Mouse (Mus musculus) fibroblast of lung, adult 2 months (primary cell): ENCODE results near the gene Tmpo.

Source experiments
- DNase-seq: peaks from one replicate; pipeline ENCODE4 v3.0.0-alpha.2; 2011; ENCODE audit warnings: low read depth

Tmpo gene

DNA sequence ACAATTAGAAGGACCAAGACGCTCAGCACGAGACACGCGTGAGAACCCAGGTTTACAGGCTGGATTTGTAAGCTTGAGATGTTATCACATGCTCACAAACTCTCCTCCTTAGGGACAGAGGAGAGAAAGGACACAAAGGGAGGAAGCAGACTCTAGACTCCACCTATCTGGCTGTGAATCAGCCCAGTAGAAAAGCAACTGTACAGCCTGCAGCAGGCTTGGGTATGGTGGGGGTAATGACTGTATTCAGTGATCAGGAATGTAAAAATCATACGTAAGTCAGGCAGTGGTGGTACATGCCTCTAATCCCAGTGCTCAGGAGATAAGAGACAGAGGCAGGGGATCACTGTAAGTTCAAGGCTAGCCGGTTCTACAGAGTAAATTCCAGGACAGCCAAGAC lies 24.8 kb downstream of the Tmpo start:
- DNase-seq: no peak

DNA sequence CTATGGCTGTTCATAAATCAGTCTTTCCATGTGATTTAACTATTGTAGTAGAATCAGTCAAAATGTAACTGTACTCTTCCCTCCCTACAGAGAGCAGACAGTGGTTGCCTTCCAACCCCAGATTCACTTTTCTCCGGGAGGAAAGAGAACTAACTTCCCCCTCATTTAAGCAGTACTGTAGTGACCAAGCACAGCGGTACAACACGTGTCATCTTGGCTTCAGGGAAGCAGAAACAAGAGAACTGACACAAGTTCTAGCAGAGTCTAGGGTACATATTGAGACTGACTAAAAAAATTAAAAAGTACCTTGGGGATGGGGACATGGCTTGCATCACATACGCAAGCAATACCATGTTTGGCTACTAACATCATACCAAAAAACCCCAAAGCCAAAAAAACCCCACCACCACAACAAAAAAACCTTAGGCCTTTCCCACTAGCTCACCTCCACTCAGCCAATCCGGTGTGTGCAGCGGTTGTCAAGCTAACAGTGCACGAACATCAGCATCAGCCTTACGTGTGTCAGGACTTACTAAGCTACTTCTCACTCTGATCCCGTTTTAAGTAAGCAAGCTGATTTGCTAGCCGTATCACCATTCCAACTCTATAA lies 27.1 kb downstream of the Tmpo start:
- DNase-seq: no peak

DNA sequence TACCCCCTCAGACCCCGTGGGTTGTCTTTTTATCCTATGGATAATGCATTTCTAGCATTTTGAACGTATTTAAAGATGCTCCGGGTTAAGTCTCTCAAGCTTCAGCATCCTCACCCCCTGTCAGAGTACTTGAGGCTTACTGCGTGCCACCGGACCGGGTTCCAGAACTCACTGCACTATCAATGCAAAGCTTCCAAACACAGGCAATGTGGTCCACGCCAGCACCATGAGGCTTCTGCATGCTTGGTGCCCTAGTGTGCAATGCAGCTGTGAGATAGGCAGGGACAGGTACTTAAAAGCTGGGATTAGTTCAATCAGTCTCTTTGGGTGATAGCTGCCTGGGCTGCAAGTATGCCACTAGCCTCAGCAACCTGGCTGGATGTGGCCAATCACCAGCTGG lies 35.7 kb downstream of the Tmpo start:
- DNase-seq: no peak

DNA sequence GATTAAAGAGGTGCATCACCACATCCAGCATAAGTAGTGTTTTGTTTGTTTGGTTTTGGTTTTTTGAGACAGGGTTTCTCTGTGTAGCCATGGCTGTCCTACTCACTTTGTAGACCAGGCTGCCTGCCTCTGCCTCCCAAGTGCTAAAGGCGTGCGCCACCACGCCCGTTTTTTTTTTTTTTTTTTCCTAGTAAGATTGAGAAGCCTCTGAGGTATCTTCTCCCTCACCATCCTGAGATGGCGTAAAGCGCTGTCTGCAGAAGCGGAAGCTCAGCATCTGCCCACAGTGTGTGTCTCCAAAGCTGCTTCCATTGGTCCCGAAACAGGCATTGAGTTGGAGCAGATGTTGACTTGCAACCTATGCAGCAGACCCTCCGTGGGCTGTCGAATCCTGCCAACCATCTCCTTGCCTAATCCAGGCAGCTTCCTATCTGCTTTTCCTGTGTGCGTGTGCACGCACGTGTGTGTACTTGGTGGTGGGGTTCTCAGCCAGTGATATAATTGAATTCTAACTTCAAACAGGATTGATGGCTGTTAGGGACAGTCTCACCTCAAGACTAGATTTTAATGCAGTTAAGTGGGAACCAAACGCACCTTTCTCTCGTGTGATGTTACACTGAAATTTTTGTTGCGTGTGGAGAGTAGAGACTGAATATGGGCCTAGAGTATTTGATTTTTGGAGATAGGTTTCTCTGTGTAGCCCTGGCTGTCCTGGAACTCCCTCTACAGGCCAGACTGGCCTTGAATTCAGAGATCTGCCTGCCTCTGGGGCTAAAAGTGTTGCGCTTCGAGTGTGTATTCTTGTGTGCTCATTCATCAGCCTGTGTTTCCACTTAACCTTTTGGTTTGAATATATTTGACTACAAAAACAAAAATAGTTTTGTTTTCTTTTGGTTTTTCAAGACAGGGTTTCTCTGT lies 37.5 kb downstream of the Tmpo start:
- no peak for DNase-seq

DNA sequence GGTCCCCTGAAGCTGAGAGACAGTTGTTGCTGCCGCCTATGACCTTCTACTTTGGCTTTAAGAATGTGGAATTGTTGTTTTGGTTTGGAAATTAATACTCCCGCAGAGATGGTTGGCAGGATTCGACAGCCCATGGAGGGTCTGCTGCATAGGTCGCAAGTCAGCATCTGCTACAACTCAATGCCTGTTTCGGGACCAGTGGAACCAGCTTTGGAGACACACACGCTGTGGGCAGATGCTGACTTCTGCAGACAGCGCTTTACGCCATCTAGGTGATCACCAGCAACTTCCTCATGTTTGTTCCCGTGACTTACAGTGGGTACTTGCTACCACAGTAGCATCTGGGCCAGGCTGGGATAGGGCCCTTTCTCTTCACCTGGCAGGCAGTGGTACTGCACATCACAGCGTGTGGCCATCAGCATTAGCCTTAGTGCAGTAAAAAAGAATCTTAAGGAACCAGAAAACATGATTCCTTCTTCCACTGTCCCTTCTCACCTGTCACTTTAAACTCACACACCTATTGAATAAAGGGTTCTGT lies 38.4 kb downstream of the Tmpo start:
- no peak for DNase-seq

DNA sequence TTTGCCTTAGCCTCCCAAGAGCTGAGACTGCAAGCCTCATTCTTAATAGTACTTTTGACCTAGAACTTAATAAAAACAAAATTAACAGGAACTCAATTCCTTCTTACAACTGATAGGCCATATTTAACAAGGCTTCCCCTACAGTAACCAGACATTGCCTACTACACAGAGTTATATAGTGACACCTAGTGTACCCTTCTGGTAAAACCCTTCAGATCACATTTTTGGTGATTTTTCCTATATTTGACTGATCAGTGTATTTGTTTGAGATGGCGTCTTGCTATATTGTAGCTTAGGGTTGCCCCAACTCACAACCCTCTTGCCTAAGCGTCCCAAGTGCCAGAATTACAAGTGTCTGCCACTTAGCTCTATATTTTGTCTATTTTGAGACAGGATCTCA lies 39.6 kb downstream of the Tmpo start:
- peak; percentile 33 for DNase-seq

DNA sequence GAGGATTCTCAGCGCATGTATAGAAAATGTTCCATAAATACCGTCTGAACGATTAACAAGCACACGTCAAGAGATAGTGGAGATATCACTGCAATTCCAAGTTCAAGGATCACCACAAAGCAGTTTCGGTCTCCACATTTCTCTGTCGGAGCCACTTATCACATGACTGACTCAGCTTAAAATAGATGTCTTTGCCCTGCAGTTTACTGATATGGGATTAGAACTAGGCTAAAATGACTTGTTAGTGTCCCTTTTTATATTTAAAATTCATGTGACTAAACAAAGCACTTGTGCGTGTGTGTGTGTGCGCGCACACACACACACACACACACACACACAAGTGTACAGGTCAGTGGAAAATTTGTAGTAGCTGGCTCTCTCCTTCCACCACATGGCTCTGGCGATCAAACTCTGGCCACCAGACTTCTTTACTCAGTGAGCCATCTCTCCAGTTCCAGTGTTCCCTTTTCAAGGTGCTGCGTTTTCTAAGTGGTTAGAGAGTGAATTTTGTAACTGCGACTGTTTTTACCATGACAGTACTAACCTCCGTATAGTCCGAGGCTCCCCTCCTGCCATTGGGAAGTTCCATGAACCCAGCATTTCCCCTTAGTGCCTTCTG lies 41.9 kb downstream of the Tmpo start:
- DNase-seq: no peak

DNA sequence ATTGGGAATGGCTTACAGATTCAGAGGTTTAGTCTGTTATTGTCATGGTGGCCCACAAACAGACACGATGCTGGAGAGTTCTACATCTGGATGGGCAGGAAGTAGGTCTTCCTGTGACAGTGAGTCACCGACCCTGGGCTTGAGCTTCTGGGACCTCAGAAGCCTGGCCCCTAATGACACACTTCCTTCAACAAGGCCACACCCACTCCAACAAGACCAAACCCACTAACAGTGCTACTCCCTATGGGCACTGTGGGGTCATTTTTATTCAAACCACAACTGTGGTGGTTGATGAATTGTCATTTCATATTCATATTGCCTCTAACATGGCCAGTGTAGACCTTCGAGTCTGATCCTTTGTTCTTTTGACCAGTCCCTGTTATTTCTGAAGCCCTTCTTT lies 42.8 kb downstream of the Tmpo start:
- DNase-seq: no peak

DNA sequence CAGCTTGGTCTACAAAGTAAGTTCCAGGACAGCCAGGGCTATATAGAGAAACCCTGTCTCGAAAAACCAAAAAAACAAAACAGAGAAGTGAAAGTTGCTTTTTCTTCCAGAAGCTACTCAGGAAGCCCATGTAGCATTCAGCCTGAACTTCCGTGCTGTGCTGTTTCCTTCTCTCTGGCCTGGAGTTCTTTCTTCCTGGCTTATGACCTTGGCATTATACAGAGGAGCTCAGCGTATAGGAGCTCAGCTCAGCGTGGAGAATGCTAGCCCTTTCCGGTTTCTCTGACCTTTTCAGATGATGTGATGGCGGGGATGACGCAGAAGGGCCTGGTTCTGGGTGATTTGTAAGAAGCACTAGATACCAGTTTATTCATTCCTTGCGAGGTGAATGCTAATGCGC lies 43.7 kb downstream of the Tmpo start:
- no peak for DNase-seq

DNA sequence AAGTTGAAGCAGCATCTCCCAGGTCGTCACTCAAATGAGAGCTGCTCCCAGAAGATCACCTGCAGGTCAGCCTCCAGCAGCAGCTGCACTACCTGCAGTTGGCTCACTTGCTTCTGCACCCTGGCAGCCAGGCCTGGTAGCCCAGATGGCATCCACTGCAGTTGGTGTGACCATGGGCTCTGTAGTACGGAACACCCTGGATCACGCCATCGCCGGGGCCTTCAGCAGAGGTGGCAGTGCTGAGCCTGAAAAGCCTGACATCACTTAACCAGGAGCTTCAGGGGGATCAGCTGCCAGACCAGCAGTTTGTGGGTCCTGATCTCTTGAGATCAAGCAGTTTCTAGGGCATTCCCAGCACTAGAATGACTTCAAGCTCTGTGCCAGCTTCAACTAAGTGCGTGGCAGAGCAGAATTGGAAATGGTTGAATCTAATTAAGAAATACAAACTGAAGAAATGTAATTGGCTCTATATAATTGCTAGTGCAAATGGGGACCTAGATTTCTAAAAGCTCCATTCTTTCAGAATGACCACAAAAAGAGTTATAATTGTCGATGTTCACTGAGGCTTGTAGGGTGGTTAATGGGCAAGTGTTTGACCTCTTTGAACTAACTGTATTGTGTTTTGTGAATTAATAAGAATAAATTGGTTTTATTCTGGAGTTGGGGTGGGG lies 45.7 kb downstream of the Tmpo start:
- DNase-seq: no peak

DNA sequence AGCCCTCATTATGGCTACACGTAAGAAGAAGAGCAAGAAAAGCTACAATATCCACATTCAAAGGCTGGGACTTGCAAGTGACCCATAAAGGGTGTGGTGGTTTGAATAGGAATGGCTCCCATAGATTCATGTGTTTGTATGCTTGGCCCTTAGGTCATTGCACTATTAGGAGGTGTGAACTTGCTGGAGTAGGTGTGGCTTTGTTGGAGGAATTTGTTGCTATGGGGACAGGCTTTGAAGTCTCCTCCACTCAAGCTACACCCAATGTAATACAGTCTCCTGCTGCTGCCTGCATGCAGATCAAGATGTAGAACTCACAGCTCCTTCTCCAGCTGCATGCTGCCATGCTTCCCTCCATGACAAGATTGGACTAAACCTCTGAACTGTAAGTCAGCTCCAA lies 49.5 kb downstream of the Tmpo start:
- no peak for DNase-seq

DNA sequence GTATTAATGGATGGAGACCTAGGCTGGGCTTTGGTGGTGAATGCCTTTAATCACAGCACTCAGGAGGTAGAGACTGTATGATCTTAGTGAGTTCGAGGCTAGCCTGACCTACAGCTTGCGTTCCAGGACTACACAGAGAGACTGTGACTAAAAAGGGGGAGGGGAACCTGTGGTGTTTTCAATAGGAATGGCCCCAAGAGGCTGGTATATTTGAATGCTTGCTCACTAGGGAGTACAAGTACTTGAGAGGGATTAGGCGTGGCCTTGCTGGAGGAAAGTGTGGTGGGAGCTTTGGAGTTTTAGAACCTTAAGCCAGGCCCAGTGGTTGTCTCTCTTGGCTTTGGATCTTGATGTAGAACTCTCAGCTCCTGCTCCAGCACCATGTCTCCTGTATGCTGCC lies 50.3 kb downstream of the Tmpo start:
- DNase-seq: no peak

DNA sequence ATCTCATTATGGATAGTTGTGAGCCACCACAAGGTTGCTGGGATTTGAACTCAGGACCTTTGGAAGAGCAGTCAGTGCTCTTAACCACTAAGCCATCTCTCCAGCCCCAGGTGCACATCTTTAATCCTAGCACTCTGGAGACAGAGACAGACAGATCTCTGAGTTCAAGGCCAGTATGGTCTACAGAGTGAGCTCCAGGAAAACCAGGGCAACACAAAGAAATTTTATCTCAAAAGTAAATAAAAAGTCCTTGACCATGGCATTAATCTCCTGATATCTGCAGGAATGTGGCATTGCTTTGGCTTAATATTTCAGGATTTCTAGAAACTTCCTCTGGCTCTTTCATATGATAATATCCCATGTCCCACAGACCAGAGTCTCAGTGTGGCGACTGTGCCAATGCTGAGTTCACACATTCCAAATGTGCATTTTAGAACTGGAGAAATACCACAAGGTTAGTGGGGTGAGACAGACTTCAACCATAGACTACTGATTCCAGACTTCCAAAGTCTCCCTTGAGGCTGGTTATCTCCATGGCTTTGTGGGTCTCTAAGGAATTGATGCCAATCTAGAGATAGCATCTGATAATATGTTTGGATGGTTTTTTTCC lies 52.5 kb downstream of the Tmpo start:
- no peak for DNase-seq

DNA sequence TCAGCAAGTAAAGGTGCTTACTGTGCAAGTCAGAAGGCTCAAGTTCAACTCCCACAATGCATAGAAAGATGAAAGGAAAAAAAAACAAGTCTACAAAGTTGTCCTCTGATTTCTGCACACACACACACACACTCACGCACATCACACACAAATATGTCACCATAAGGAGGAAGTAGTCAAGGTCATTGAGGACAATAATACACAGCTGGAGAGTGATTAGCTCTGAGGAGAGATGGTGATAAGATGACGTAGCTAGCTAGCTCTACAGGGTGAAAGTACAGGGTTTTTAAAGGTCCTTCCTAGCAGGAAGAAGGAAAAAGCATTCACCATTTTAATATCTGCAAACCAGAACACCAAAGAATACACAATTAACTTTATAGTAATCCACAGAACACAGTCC lies 53.7 kb downstream of the Tmpo start:
- DNase-seq: no peak

DNA sequence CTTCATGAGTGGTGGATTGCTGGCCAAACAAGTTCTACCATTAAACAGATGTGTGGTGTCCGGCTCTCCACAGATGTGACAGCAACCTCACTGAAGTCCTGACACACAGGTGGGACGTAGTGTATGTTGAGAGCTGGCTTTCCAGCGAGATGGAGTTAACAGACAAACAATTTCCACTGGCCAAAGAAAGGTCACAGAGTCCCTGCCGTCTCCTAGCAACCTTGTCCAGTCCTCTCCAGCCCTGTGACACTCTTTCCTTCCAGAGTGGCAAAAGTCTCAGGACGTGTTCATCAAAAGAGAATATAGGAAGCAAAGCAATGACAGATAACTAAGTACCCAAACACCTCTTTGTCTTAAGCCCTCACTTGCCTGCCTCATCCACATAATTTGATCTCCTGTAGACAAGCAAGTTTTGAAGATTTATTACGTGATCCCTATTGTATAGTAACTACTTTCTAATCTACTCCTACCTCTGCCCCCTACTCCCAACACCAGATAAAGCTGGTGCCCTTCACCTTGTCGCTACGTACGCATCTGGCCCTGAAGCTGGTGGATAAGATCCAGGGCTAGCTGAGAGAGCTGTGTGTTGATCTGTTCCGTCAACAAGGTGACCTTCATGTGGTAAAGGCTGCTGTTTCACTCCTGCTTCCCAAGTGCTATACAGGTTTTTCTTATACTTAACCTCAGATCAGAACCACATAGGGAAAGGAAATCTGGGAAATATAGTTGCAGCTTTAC lies 54.3 kb downstream of the Tmpo start:
- DNase-seq: no peak

DNA sequence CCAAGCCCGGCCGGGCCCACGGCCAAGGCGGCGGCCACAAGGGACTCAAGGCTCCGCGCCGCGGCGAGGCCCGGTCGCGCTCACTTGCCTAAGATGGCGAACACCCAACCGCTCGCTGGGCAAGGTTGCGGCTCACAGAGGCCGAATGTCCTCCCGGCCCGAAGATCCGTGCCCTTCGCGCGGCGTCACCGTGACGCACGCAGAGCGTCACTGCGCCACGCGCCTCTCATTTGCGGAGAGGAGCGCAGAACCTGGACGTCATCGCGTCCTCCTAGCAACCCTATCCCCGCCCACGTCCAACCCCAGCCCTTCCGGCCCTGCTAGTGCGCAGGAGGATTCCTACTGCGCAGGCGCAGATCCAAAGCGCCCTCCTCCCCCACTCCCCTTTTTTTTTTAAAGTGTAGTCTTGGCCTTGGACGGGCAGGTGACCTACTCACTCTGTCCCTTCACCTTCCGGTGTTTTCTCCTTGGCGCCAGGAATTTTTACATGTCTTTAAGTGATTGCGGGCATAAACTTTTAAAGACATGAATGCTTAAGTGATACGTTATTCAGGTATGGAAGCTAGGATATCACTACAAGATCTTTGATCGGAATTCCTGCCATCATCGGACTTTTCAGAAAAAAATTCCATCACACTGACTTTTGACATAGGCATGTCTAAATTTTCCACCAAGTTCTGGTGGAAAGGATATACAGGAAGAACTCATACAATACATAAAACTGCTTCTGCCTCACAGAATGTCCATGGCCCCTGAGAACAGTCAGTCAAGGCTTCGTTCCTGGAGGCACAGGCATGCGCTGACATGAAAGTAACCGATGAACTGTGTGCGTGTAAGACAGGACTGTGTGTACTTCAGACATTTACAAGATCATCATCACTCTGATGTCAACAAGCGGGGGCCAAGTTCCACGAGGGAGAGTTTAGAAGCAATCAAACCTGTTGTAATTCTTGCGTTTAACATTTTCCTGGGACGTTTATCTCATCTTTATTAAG lies 57.0 kb downstream of the Tmpo start, which contains the start of gene Slc25a3:
Gene Slc25a3, minus strand, starts transcription at position 232 of the 995 bp plus-strand sequence.
- peak; percentile 98 for DNase-seq

DNA sequence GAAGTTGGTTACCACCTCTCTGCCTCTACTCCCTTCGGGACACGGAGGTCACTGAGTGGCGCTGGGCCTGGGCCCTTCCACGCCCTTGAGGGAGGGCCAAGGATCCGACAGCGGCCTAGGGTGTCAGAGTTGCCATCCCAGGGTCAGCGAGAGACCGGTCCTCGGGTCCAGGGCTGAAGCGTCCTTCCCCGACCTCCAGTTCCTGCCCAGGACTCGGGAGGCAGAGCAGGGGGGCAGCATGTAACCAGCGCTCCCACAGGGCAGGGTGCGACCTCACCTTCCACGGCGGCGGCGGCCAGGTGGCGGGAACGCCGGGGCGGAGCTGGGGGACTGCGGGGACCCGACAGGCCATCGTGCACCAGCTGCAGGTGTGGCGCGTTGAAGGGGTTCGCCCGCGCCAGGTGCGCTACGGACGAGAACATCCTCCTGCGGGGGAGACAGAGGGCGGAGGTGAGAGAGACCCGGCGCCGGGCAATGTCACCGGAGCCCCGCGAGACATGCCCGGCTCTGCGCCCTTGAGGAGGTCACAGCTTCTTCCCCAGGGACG lies 57.8 kb downstream of the Tmpo start:
- no peak for DNase-seq

DNA sequence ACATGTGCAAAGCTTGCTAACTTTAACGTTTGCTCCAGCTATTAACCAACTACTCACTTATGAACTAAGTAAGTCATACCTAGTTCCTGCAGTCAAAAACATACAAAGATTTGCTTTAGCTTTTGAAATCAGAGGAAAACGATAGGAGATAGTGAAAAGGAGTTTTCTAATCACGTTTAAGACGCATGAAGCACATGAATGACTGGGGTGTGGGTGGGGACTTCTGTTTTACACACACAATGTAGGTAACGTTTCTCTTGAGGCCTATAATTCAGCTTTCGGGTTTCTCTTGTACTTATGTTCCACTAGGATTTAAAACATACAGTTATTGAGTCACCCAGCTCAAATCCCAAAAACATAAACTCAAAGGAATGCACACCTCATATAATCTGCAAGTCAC lies 58.5 kb downstream of the Tmpo start:
- no peak for DNase-seq

DNA sequence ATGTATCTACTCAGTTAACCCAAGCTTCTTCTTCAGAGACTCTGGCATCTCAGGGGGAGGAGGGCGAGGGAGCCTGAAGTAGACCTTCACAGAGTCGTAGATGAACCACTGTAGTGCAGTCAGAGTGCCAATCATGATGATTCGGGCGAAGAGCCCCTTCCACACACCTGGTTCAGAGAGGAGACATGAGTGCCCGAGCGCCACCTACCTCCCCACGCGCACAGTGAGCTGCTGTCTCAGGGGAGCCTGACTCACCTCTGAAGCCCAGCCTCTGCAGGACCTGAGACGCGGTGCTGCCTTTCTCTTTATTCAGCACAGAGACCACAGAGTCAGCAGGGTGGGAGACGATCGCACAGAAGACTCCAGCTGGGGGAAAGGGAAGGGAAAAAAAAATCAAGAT lies 64.2 kb downstream of the Tmpo start:
- no peak for DNase-seq

DNA sequence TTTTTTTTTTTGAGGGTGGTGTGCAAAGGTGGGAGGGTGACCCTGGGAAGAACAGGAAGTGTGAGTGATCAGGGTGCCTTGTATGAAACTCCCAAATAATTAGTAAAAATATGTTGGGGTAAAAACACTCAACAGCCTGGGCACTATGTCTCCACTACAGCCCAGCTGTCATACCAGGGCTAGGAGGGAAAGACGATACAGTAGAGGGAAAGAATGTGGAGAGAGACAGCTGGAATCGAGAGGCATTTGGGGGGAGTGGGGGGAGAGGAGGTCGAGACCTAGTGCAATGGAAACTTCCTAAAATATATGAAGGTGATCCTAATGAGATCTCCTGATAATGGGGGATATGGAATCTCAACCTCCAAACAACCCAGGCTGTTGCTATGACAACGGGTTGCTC lies 71.3 kb downstream of the Tmpo start:
- DNase-seq: no peak
